Mouse (Mus musculus) limb, embryonic 15.5 days (tissue): ENCODE measurements around the gene Rrp8. TPM values are rescaled to one million over a fixed set of nuclear protein-coding genes. Genes with fewer than 3 reads are reported as not detected.

Source experiments
- ATAC-seq: fragments of 200-750 bp; cut with Nextera tagmentation; 2 replicates; pipeline ENCODE4 v1.8.0; 2017; ENCODE audit warnings: low read depth, moderate TSS enrichment; ENCODE audit not compliant: insufficient number of reproducible peaks, low FRiP score, low TSS enrichment
- H3K27ac ChIP-seq: fragments of 300-500 bp; sonication (generic); 2 replicates; pipeline ENCODE4 v1.5.1; 2015; ENCODE audit warnings: moderate library complexity, mild to moderate bottlenecking, inconsistent platforms
- H3K27me3 ChIP-seq: fragments of 300-500 bp; sonication (generic); 2 replicates; pipeline ENCODE4 v1.6.1; 2015; ENCODE audit warnings: inconsistent platforms
- H3K36me3 ChIP-seq: fragments of 300-500 bp; sonication (generic); 2 replicates; pipeline ENCODE4 v1.6.1; 2015; ENCODE audit warnings: inconsistent platforms
- H3K4me1 ChIP-seq: fragments of 300-500 bp; sonication (generic); 2 replicates; pipeline ENCODE4 v1.6.1; 2015; ENCODE audit warnings: inconsistent platforms
- H3K4me2 ChIP-seq: fragments of 300-500 bp; sonication (generic); 2 replicates; pipeline ENCODE4 v1.6.1; 2015; ENCODE audit warnings: mild to moderate bottlenecking, inconsistent platforms
- H3K4me3 ChIP-seq: fragments of 300-500 bp; sonication (generic); 2 replicates; pipeline ENCODE4 v1.5.1; 2015; ENCODE audit warnings: mild to moderate bottlenecking, inconsistent platforms
- H3K9ac ChIP-seq: fragments of 300-500 bp; sonication (generic); 2 replicates; pipeline ENCODE4 v1.6.1; 2015; ENCODE audit warnings: inconsistent platforms
- H3K9me3 ChIP-seq: fragments of 300-500 bp; sonication (generic); 2 replicates; pipeline ENCODE4 v1.6.1; 2016; ENCODE audit warnings: inconsistent platforms
- WGBS: fragments of 180-500 bp; shearing (Covaris S2); methylation state at CpG from one replicate; pipeline ENCODE4 v1.1.7; 2015; 5-methylcytosine and 5-hydroxymethylcytosine counted together
- polyA plus RNA-seq: library from polyadenylated mRNA; unstranded; fragments of >200 nt; fragmentation: Nextera tagmentation; extraction: Ambion mirVana; gene quantifications from 2 replicates; pipeline ENCODE4 v1.2.1, GENCODE M21; 2015

The Rrp8 gene
- polyA plus RNA-seq, 1 experiment from 2014 or later = 41.8 TPM

DNA sequence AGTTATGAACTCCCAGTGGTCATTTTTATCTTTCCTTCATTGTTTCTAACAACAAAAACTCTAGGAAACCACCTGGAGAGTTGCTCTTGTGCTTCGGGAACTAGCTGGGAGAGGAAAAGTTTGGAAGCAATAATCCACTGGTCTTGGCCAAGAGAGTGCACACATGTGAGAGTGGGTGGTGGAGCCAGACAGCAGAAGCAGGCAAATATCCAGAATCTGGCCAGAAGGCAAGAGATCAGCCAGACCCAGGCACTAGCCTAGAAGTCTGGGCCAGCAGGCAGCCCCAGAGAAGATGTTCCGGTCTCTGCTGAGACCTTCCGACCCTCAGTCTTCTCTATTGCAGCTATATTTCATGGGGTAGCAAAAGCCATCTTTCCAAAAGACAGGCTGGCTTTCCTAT lies 32.8 kb upstream of the Rrp8 start:
- no peak overlapping the region for H3K4me3 ChIP-seq
- H3K4me1 ChIP-seq = peaks cover 27% of the 10 kb centered on the region
- H3K27me3 ChIP-seq = no peaks in the 10 kb centered on the region
- ATAC-seq = no peak
- 0 out of 2 replicates have a peak overlapping the region, but pooled peaks have one; percentile 47 for H3K27ac ChIP-seq
- WGBS = 76% methylated on average over 3 of the region's 3 CpGs
- no peak overlapping the region for H3K4me2 ChIP-seq
- H3K9me3 ChIP-seq = no peaks in the 10 kb centered on the region
- H3K9ac ChIP-seq = no peak overlapping the region
- peaks cover 58% of the 10 kb centered on the region for H3K36me3 ChIP-seq

DNA sequence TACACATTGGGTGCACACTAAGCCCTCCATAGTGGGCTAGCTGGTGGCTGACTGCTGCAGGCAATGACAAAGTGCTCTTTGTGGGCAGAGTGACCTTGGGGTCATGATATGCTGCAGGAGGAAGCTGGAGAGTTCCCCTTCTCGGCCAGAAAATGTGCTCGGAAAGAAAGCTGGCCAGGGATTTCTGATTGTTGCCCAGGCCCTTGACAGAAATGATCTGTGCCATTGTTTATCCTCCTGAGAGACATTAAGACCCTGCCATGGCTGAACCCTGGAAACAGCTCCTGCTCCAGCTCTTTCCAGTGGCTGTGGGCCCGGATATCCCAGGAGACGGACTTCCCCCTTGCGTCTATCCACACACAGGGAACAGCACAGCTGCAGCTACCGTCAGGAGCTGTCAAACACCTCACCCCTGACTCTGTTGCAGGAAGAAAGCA lies 30.6 kb upstream of the Rrp8 start:
- H3K9ac ChIP-seq = no peak overlapping the region
- H3K4me2 ChIP-seq = no peak overlapping the region
- H3K4me1 ChIP-seq = peaks cover 19% of the 10 kb centered on the region
- H3K27me3 ChIP-seq = no peaks in the 10 kb centered on the region
- no peak for ATAC-seq
- H3K27ac ChIP-seq = peak overlapping the region; percentile 61
- 27% methylated on average over 6 of the region's 6 CpGs for WGBS
- H3K9me3 ChIP-seq = no peaks in the 10 kb centered on the region
- H3K36me3 ChIP-seq = peaks cover 75% of the 10 kb centered on the region
- no peak overlapping the region for H3K4me3 ChIP-seq

- H3K4me3 ChIP-seq = no peak overlapping the region
- no peak for ATAC-seq
- H3K9me3 ChIP-seq = no peaks in the 10 kb centered on the region
- peaks cover 72% of the 10 kb centered on the region for H3K36me3 ChIP-seq
- H3K27me3 ChIP-seq = no peaks in the 10 kb centered on the region
- H3K27ac ChIP-seq = no peak overlapping the region
- 90% methylated on average over 11 of the region's 11 CpGs for WGBS
- H3K4me2 ChIP-seq = no peak overlapping the region
- H3K4me1 ChIP-seq = peaks cover 21% of the 10 kb centered on the region
- no peak overlapping the region for H3K9ac ChIP-seq
Measured at GRCm38 (mm10) chr7:105764331-105764730, 27.1 kb upstream of the Rrp8 start.

- Histone ChIP-seq H3K27ac (no peak overlapping the region), H3K4me2 (peak overlapping the region; percentile 39), H3K9me3 (no peaks in the 10 kb centered on the region), H3K27me3 (no peaks in the 10 kb centered on the region), H3K36me3 (peaks cover 82% of the 10 kb centered on the region), H3K4me3 (peak overlapping the region; percentile 20), H3K9ac (no peak overlapping the region), H3K4me1 (peaks cover 9% of the 10 kb centered on the region)
- ATAC-seq = 0 out of 2 replicates have a peak, but pooled peaks have one; percentile 27
- 39% methylated on average over 55 of the region's 55 CpGs for WGBS
Measured at GRCm38 (mm10) chr7:105762517-105763270, 25.5 kb upstream of the Rrp8 start.

GRCm38 (mm10) chr7:105761813-105762484 lies 24.8 kb upstream of the Rrp8 start:
- H3K36me3 ChIP-seq = peaks cover 87% of the 10 kb centered on the region
- H3K4me2 ChIP-seq = peak overlapping the region; percentile 39
- no peak overlapping the region for H3K9ac ChIP-seq
- WGBS = 40% methylated on average over 51 of the region's 51 CpGs
- H3K27me3 ChIP-seq = no peaks in the 10 kb centered on the region
- no peak overlapping the region for H3K27ac ChIP-seq
- H3K4me1 ChIP-seq = peaks cover 7% of the 10 kb centered on the region
- ATAC-seq = no peak
- H3K4me3 ChIP-seq = peak overlapping the region; percentile 20
- H3K9me3 ChIP-seq = no peaks in the 10 kb centered on the region

GRCm38 (mm10) chr7:105753281-105753680 lies 16.1 kb upstream of the Rrp8 start:
- no peak for ATAC-seq
- Histone ChIP-seq H3K4me2 (no peak overlapping the region), H3K9me3 (no peaks in the 10 kb centered on the region), H3K4me3 (no peak overlapping the region), H3K4me1 (peaks cover 12% of the 10 kb centered on the region), H3K27ac (no peak overlapping the region; the same call in 1 of the 2 replicates), H3K9ac (no peak overlapping the region), H3K27me3 (no peaks in the 10 kb centered on the region), H3K36me3 (peaks cover 61% of the 10 kb centered on the region)
- 90% methylated on average over 10 of the region's 10 CpGs for WGBS

GRCm38 (mm10) chr7:105752716-105753115 lies 15.5 kb upstream of the Rrp8 start:
- peaks cover 59% of the 10 kb centered on the region for H3K36me3 ChIP-seq
- H3K4me3 ChIP-seq = no peak overlapping the region
- no peak overlapping the region; the same call in 1 of the 2 replicates for H3K27ac ChIP-seq
- no peak overlapping the region for H3K9ac ChIP-seq
- 84% methylated on average over 2 of the region's 2 CpGs for WGBS
- no peak overlapping the region for H3K4me2 ChIP-seq
- peaks cover 12% of the 10 kb centered on the region for H3K4me1 ChIP-seq
- no peaks in the 10 kb centered on the region for H3K9me3 ChIP-seq
- no peaks in the 10 kb centered on the region for H3K27me3 ChIP-seq
- ATAC-seq = no peak

DNA sequence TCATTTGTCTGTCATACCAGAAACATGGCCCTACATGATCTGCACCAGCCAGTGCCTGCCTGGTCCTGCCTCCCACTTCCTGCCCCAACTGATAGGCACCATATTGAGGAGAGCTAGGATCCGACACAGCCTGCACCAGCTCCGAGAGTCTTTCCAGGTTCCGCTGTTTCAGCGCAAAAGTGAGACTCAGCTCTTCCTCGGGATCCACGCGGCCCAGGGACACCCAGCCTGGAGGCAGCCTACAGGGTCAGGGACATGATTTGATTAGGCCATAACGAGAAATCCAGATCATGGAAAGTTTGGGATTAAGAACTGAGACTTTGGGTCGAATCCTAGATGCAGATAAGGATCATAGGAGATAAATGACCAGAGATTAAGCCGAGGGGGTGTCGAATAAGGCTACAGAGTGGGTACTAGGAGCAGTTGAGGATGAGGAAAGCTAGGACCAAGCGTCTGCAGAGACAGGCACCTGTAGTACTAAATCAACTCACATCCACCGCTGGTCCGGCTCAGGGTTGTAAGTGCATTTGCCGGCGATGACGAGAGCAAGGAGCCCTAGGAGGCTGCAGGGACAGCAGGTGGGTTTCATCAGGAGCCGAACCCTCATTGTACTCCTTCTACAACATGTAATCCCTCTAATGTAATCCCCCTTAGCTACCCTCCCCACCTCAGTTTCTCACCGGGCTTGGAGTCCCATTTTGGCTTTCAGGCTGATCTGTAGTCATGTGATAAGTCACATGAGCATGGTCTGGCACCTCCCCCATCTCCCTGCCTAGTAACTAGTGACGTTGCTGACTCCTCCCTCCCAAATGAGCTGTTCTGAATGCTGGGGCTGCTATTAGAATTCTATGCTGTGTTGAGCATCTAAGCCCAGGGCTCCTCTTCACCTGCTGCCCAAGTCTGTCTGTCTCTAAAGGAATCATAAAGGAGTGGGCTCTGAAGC lies 14.6 kb upstream of the Rrp8 start, which contains the start of gene Tpp1:
Gene Tpp1 (minus strand): TSS at position 745 of the 943 bp plus-strand sequence.
- H3K27ac ChIP-seq = peak within 1 kb of the TSS; percentile 67
- no peaks in the 10 kb centered on the region for H3K9me3 ChIP-seq
- peak within 1 kb of the TSS; percentile 52 for H3K9ac ChIP-seq
- peak; percentile 82 for ATAC-seq
- no peaks in the 10 kb centered on the region for H3K27me3 ChIP-seq
- 25% methylated on average over 20 of the region's 20 CpGs for WGBS
- peaks cover 57% of the 10 kb centered on the region for H3K36me3 ChIP-seq
- peak within 1 kb of the TSS; percentile 61 for H3K4me3 ChIP-seq
- H3K4me2 ChIP-seq = peak within 1 kb of the TSS; percentile 69
- peaks cover 12% of the 10 kb centered on the region for H3K4me1 ChIP-seq

DNA sequence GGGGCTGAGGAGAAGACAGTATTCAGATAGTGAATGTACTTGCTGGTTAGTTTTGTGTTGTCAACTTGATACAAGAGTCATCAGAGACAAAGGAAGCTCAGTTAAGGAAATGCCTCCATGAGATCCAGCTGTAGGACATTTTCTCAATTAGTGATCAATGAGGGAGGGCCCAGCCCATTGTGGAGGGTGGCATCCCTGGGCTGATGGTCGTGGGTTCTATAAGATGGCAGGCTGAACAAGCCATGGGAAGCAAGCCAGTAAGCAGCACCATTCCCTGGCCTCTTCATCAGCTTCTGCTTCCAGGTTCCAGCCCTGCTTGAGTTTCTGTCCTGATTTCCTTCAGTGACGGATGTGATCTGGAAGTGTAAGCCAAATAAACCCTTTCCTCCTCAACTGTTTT lies 10.6 kb upstream of the Rrp8 start:
- Histone ChIP-seq H3K9ac (no peak overlapping the region), H3K4me2 (no peak overlapping the region), H3K27me3 (no peaks in the 10 kb centered on the region), H3K9me3 (no peaks in the 10 kb centered on the region), H3K4me1 (peaks cover 21% of the 10 kb centered on the region), H3K36me3 (peaks cover 29% of the 10 kb centered on the region), H3K27ac (no peak overlapping the region), H3K4me3 (no peak overlapping the region)
- 80% methylated on average over 2 of the region's 2 CpGs for WGBS
- ATAC-seq = no peak

DNA sequence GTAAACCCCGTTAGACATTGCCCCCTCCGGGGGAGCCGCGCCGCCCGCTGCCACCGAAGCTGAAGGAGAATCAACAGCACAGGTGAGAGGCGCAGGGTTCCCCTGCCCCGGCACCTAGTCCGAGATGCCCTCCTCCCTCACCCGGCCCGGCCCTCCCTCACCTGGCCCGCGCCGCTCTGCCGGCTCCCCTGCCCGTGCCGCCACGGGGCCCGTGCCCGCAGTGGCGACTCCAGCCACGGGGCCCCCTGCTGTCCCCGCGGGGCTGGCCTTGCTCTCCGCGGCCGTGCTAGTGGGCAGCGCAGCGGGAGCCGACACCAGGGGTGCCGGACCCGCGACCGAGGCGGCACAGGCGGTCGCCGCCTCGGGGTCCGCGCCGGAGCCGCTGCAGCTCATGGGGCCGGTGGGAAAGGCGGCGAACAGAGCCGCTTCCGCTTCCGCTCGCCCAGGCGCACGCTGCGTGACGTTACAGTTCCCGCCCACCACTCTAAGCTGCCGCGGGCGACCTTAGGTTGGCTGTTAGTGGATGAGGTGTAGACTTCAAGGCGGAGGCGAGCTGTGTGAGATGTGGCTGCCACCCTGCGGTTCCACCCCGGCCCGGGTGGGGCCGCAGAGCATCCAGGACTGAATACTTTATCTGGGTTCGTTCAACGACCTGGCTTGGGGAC lies 6.9 kb upstream of the Rrp8 start, which contains the start of gene Taf10:
Gene Taf10 (minus strand): TSS at position 436 of the 665 bp plus-strand sequence.
- under 1% methylated on average over 67 of the region's 67 CpGs for WGBS
- Histone ChIP-seq H3K9ac (peak within 1 kb of the TSS; percentile 91), H3K27me3 (no peaks in the 10 kb centered on the region), H3K4me3 (peak within 1 kb of the TSS; percentile 81), H3K4me1 (peaks cover 20% of the 10 kb centered on the region), H3K4me2 (peak within 1 kb of the TSS; percentile 89), H3K27ac (peak within 1 kb of the TSS; percentile 65), H3K9me3 (no peaks in the 10 kb centered on the region), H3K36me3 (peaks cover 58% of the 10 kb centered on the region)
- peak; percentile 93 for ATAC-seq
